Mouse (Mus musculus) thymus, postnatal 14 days (tissue): ENCODE measurements around the gene Gm20388.

Experiments used
- DNase-seq: peaks from one replicate; pipeline ENCODE4 v3.0.0; 2021

The Gm20388 gene

DNA sequence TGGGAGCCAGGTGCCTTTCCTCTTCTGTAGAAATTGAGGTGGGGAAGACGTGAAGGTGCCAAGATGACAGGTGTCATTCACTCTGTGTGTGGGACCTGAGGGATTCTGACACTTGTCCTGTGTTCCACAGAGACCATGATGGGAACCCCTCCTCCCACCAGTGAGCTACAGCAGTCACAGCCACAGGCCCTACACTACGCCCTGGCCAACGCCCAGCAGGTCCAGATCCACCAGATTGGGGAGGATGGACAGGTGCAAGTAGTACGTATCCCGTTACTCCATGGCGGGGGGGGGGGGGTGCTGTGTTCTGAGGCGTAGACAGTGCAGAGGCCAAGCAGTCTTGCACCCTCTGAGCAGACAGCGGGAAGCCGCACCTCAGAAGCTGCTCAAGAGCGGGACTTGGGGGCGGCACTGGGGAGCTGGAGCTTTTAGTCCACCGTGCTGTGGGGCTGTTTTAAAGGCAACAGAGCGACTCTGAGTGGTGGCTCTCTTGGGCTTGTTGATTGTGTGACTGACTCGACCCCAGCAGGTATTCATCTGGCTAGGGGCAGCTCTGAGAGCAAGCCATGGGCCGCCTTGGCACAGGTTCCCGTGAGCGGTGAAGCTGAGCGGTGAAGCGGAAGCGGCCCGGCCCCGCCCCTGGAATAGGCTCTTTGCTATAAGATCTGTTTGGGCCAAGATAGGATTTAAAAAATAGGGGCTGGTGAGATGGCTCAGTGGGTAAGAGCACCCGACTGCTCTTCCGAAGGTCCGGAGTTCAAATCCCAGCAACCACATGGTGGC, 2095.0 kb downstream of the Gm20388 start:
- DNase-seq = no peak

- DNase-seq = no peak
These were observed 2096.2 kb downstream of the Gm20388 start for GRCm38 (mm10) chr8:122006688-122007484.

DNA sequence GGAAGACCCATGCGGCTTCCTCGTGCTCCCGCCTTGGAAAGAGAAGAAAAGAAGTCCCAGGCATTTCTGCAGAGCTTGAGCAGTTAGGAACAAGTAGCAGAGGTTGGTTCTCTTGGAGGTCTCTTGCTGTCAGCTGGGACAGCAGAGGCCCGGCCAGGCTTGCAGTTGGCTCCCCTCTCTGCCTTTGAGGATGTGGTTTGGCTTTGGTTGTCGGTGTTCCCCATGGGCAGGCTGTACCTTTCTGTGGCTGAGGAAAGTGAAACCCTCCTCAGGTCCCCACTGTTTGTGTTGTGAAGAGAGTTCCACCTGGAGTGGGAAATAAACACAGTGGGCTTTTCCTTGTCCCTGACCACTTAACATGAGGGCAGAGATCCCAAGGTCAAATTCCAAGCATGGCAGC, 2097.8 kb downstream of the Gm20388 start:
- DNase-seq = no peak

DNA sequence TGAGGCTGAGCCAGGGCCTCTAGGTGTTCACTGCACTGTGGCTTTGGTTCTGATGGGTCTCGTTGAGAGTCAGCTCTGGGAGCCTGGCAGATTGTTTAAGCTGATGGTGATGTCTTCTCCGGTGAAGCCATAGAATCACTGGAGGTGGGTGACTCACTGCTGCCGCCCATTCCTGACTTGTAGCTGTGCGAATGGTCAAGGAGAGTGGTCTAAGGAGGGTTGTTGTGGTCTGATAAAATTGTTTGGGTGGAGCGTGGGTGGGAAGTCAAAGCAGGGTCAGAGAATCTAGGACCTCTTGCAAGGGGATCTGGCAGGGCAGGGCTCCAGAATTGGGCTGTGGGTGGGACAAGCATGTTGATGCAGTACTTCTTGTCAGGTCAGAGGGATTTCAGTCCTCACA, 2100.0 kb downstream of the Gm20388 start:
- DNase-seq = no peak

GRCm38 (mm10) chr8:122011066-122011588, 2100.5 kb downstream of the Gm20388 start:
- no peak for DNase-seq

GRCm38 (mm10) chr8:122014606-122015005, 2104.0 kb downstream of the Gm20388 start:
- DNase-seq = no peak

GRCm38 (mm10) chr8:122018046-122018831, 2107.6 kb downstream of the Gm20388 start:
- DNase-seq = no peak

DNA sequence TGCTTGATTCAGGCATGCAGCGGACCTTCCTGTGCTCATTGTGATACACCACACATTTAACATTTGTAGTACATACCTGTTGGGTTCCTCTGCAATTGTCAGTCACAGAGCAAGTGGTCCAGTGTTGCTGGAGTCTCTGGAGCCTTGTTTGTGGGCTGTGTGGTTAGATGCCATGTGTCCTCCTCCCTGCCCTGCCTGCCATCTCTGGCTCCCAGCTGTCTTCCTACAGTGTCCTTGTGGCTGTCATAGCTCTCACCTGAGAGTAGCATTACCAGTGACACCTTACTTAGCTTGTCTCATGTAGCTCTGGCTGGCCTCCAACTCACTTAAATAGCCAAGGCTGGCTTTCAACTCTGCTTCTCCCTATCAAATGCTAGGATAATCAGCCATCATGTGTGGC, 2108.5 kb downstream of the Gm20388 start:
- DNase-seq = no peak

GRCm38 (mm10) chr8:122020050-122020771, 2109.6 kb downstream of the Gm20388 start:
- no peak for DNase-seq

DNA sequence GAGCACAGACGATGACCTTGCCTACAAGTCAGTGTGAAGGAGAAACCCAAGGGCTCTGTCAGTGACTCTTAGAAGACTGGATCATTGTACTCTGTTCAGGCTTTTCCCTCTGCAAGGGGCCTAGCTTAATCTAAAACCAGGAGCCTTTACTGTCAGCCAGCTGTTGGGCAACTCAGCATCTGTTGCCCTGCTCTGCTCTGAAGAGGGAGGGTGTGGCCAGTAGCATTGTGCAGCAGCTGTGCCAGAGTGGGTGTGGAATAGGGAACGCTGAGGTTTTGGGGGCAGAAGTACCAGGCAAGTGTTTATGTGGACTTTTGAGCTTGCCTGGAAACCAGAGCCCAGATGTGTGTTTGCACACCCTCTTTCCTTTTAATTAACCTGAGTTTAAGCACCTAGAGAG, 2111.1 kb downstream of the Gm20388 start:
- DNase-seq = no peak

DNA sequence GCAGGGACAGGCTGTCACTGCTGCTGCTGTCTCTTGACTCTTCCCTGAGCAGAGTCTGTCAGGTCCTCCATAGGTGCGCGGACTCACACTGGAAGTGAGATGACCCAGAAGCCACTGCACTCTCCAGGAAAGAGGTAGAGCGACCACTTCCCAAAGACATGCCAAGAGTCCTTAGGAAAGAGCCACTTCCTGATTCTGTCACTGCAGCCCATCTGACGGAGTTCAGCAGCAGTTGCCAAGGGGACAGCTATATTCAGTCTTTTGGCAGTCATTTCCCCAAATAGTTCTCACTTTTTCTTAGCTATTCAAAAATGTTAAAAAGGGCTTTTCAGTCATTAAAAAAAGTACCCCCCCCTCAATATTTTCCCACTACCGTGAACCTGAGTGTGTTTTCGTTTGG, 2111.6 kb downstream of the Gm20388 start:
- no peak for DNase-seq

DNA sequence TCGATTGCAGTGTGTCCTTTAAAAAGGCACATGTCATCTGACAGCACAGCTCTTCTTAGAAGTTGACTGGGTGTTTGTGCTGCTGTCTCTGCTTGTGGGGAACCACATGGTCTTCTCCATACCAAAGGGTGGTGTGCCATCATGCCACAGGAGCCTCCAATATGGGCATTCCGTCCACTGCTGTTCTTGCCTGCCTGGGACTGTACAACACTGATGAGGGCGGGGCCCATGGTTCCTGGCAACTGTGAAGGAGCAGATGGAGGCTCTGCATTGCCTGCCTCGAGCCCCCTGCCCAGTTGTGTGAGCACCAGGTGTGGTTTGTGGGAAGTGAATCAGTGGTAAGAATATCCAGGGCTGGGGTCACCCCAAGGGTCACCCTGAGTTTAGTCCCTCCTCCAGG, 2112.1 kb downstream of the Gm20388 start:
- DNase-seq = no peak

DNA sequence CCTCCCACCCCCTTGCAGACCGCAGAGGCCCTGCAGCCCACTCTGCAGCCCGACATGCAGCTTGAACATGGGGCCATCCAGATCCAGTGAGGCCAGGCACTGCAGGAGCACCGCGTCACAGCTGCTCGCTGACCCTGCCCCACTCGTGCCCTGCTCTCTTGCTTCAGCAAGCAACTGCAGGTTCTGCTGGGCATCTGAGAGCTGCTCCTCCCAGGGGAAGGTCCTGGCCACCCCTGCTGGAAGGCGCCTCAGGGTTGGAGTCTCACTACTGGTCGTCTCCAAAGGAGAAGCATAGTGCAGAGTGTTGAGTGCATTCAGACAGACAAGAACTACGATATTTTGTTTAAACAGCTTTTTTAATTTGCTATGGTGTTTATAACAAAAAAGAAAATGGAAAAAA, 2114.9 kb downstream of the Gm20388 start:
- no peak for DNase-seq

GRCm38 (mm10) chr8:122028116-122028515, 2117.5 kb downstream of the Gm20388 start:
- DNase-seq = no peak

DNA sequence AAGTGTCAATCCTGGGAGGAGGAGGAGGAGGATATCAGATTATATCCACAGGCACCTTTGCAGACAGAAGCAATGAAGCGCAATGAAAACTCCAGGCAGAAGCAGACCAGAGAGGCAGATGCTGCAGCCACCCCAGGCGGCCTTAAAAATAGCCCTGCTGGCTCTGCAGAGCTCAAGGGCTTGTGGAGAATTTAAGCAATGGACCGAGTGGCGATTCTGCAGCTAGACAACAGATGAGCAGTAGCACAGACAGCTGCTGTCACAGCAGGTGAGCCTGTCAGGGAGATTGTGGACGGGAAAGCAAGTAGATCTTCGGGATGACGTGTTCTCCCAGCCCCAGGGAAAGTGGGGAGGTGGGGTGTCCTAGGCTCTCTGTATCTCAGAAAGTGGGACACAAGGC, 2120.3 kb downstream of the Gm20388 start:
- DNase-seq = no peak

DNA sequence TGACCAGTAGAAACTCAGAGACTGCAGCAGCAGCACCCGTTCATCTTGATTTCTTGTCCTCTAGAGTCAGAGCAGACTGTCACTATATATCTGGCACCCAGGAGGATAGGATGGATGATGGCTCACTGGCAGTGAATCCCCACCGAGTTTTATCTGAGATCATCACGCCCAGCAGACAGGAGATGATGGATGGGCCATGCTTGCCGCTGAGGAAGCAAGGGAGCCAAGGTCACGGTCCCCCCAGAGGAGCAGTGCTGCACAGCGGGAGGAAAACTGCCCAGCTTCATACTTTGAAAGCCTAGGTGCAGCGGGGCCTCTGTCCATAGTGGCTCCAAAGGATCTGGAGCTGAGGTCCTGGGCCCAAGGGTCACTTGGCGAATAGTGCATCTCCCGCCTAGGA, 2122.1 kb downstream of the Gm20388 start:
- DNase-seq = no peak

- no peak for DNase-seq
These were observed 2124.9 kb downstream of the Gm20388 start for GRCm38 (mm10) chr8:122035543-122035942.

DNA sequence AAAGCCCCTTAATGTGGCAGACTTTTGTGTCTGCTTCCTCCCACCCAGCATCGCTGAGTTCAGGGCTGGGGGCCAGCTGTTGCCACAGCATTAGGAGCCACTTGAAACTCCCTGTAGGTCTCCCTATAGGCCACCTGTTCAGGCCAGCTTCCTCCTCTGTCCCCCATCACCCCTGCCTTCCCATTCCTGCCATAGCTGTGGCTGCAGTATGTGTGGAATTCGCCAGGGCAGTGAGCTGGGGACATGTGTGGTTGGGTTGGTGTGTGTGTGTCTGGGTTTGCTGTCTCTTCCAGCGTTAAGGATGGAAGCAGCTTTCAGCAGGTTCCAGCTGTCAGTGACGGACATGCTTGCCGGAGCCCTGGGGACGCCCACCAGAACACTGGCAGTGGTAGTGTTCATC, 2125.7 kb downstream of the Gm20388 start:
- DNase-seq = no peak

DNA sequence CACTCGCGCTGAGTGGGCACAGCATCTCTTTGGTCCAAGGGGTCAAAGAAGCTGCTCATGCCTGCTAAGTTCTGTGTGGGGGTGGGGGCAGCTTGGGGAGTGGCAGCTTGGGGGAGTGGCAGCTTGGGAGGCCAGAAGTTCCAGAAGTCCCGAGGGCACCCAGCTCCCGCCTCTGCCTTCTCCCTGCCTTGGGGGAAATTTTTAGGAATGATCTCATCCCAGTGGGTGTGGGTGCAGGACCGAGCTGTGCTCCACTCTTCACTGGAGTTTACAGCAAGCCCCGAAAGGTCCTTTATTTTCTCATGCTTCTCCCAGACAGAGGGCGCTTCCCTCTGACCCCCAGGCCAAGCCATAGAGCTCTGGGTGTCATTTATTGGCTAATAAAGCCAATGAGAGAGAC, 2126.6 kb downstream of the Gm20388 start:
- DNase-seq = no peak

DNA sequence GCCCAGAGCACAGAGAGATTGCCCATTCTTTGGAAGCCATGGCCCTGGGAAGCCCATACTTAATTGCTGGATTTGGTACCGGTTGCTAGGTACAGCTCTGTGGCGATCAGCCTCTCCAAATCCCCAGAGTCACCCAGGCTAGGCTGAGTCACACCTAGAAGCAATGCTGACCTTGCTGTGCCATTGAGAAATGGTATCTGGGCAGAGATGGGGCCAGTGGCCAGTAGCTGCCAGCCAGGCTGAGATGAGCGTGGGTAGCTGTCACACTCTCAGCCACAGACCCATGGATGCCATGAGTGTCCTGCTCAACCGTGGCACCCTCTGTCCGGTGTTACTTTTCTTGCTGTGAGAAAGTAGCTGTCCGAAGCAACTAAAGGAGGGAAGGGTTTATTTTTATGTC, 2127.4 kb downstream of the Gm20388 start:
- DNase-seq = no peak

DNA sequence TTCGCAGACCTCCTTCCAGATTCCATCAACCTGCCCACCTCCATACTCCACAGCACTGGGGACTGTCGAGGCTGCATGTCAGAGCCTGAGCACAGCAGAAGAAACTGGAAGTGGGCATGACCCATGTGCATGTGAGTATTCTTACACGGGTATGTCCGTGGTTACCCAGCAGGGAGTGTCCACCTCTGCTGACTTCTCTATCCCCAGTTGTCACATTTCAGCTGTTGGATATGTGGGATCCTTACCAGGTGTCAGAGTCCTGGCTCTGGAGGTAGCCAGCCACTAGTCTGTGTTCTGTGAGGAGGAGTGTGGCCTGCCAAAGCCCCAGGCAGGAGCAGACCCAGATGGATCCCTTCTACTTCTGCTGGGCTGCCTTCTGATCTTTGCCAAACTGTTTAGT, 2128.8 kb downstream of the Gm20388 start:
- DNase-seq = no peak

DNA sequence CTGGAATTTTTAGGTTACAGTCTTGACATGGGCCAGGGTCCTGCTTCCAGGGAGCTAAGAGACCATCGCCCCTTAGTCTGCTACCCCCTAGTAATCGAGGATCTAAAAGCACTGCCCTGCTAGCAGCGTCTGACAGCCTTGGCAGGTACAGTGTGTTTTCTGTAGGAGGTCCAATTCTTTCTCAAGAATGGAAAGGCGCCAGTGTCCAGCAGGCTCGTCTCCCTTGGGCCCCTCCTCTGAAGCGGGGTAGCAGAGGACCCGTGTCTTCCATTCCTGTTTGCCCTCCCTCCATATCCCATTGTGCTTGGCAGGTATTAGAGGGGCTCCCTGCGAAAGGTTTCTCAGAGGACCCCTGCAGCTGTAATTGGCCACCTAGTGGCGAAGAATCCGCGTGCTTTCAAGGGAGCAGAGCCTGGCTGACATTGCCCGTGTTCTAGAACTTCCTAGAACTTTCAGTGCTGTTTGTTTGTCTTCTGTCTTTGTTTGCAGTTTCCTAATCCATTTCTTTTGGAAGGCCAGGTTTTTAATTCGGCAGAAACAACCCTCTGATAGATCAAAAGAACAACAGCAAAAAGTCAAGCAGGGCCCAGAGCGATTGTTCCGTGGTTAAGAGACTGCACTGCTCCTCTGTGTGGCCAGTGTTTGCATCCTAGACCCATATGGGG, 2136.7 kb downstream of the Gm20388 start:
- DNase-seq = no peak
